Mouse (Mus musculus): ENCODE measurements at regions not wholly inside any gene's neighbourhood (a gene's known extent, or its start where the extent isn't known, plus 50 kb on each side); places are given as distances from the start of the nearest gene placed in this dataset.
"Not testable (repeated sequence)": the region's sequence is repeated elsewhere in the genome, so short reads cannot be mapped to it uniquely, and the experiment has no call there.

DNA sequence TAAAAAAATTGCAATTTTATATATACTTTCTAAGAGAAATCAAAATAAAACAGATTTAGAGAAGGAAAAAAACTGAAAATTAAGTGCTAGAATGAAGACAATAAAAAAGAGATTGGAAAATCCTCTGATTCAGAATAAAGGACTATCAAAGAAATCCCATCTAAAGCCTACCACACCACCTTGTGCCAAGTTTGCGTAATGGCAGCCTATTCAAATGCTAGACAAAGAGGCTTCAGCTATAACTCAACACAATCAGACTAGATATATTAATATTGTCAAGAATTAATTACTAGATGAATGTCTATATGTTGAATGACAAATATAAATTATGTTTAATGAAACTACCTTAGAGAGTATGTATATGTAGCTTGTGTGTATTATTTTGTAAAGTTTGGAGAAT is 221.9 kb upstream of the Ascc3 start:
- peak; percentile 3 for DNase-seq (ENCODE audit: low read depth, low spot score)

DNA sequence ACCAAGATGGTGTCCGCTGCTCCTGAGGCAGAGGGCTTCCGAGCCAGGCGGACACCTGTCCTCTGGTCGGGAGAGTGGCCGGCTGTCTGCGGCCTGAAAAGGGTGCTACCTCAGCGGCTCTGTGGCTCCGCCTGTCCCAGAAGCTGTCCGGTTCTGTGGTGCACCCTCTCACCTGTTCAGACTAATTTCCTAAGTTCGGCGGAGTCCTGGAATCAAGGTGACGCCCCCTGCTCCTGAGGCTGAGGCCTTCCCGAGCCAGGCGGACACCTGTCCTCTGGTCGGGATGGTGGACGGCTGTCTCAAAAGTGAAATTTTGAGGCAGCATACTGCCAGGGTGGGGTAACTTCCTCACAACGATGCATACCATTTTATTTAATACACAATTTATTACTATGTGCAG is 199.9 kb upstream of the Ascc3 start:
- DNase-seq (ENCODE audit: low read depth, low spot score) = not testable (repeated sequence)
